Mouse (Mus musculus) naive thymus-derived CD4-positive, alpha-beta T cell, adult 2 months (primary cell): ENCODE results near the gene Ube2e2.

Source experiments
- DNase-seq: peaks from one replicate; pipeline ENCODE4 v3.0.0-alpha.2; 2011; ENCODE audit warnings: low read depth

The Ube2e2 gene

GRCm38 (mm10) chr14:18893947-18894445, at the start of gene Ube2e2:
Ube2e2 (minus strand) TSS chr14:18894267.
- no peak for DNase-seq

- DNase-seq: no peak
Measured at GRCm38 (mm10) chr14:18940068-18940467, 46.0 kb upstream of the Ube2e2 start.

- no peak for DNase-seq
Measured at GRCm38 (mm10) chr14:18903553-18903952, 9.5 kb upstream of the Ube2e2 start.

- peak; percentile 89 for DNase-seq
Measured at GRCm38 (mm10) chr14:18893121-18893946, 733 bp downstream of the Ube2e2 start.

GRCm38 (mm10) chr14:18889571-18889970, 4.5 kb downstream of the Ube2e2 start:
- DNase-seq: no peak

- DNase-seq: no peak
Measured at GRCm38 (mm10) chr14:18882493-18882892, 11.6 kb downstream of the Ube2e2 start.

GRCm38 (mm10) chr14:18870716-18871115, 23.4 kb downstream of the Ube2e2 start:
- DNase-seq: no peak

GRCm38 (mm10) chr14:18828661-18829060, 65.4 kb downstream of the Ube2e2 start:
- DNase-seq: no peak

- DNase-seq: no peak
Measured at GRCm38 (mm10) chr14:18826753-18827152, 67.3 kb downstream of the Ube2e2 start.

- DNase-seq: no peak
Measured at GRCm38 (mm10) chr14:18820713-18821112, 73.4 kb downstream of the Ube2e2 start.

GRCm38 (mm10) chr14:18796857-18797256, 97.2 kb downstream of the Ube2e2 start:
- no peak for DNase-seq

GRCm38 (mm10) chr14:18795787-18796186, 98.3 kb downstream of the Ube2e2 start:
- DNase-seq: no peak

- no peak for DNase-seq
Measured at GRCm38 (mm10) chr14:18778993-18779675, 114.9 kb downstream of the Ube2e2 start.

- DNase-seq: no peak
Measured at GRCm38 (mm10) chr14:18778241-18778640, 115.8 kb downstream of the Ube2e2 start.

GRCm38 (mm10) chr14:18776132-18776531, 117.9 kb downstream of the Ube2e2 start:
- DNase-seq: no peak

GRCm38 (mm10) chr14:18773724-18774123, 120.3 kb downstream of the Ube2e2 start:
- no peak for DNase-seq

GRCm38 (mm10) chr14:18759601-18760356, 134.3 kb downstream of the Ube2e2 start:
- DNase-seq: no peak

- no peak for DNase-seq
Measured at GRCm38 (mm10) chr14:18758595-18759532, 135.2 kb downstream of the Ube2e2 start.

- no peak for DNase-seq
Measured at GRCm38 (mm10) chr14:18758003-18758402, 136.1 kb downstream of the Ube2e2 start.

- no peak for DNase-seq
Measured at GRCm38 (mm10) chr14:18755410-18755809, 138.7 kb downstream of the Ube2e2 start.

- DNase-seq: no peak
Measured at GRCm38 (mm10) chr14:18754595-18754994, 139.5 kb downstream of the Ube2e2 start.
